Mouse (Mus musculus) ES-Bruce4 (cell line): ENCODE measurements at regions not wholly inside any gene's neighbourhood (a gene's known extent, or its start where the extent isn't known, plus 50 kb on each side); places are given as distances from the start of the nearest gene placed in this dataset.

Source experiments
- CTCF ChIP-seq: IDR thresholded peaks from one replicate; pipeline ENCODE4 v1.8.1; 2011; ENCODE audit warnings: low read depth, low read length
- EP300 ChIP-seq: IDR thresholded peaks from 2 replicates; pipeline ENCODE4 v1.6.1; 2011; ENCODE audit warnings: low read depth, low read length; ENCODE audit not compliant: insufficient read depth
- POLR2A ChIP-seq: IDR thresholded peaks from one replicate; pipeline ENCODE4 v1.8.1; 2011; ENCODE audit warnings: low read length; ENCODE audit not compliant: insufficient read depth

DNA sequence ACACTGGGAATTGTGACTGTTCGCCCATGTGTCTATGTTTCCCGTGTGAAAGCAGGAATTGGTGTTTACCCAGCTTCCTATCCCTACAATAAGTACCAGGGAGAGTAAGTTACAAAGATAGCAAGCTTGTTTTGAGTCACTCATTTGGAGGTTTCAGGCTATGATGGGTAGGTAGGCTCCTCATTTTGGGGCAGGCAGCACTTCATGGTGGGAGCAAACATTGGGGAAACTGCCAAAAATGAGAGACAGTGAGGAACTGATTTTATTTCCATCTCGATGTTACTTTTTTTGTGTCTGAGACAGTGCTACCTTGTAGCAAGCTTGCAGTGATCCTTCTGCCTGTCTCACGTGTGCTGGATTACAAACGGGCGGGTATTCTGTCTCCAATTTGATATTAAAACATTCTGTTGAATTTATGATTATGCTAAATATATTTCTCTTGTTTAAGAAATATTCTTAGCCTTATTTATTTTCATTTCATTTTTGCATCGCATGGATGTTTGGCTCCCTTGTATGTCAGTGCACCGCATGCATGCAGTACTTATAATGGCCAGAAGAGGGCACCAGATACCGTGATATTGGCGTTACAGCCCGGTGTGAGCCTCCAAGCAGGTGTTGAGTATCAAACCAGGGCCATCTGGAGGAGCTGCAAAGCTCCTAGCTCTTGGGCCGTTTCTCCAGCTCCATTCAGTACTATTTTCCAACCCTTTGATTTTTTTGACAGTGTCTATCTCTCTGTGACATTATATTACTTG lies 264.3 kb upstream of the Got2 start:
- TF ChIP-seq CTCF, result peak; percentile 94
- TF ChIP-seq EP300, result no peak
- no peak for TF ChIP-seq POLR2A
